Mouse (Mus musculus) thymus, postnatal 0 days (tissue): ENCODE data around the gene Tmem164. TPM values are rescaled to one million over a fixed set of nuclear protein-coding genes. Genes with fewer than 3 reads are reported as not detected.
A peak's percentile ranks its signal among the peaks of the same experiment; 100 is the strongest.

ENCODE experiments used
- DNase-seq: peaks from one replicate; pipeline ENCODE4 v3.0.0-alpha.2; 2015; ENCODE audit warnings: low spot score
- polyA plus RNA-seq: library from polyadenylated mRNA; unstranded; fragments of >200 nt; fragmentation: Nextera tagmentation; extraction: Ambion mirVana; gene quantifications from 2 replicates; pipeline ENCODE4 v1.2.1, GENCODE M21; 2015

Gene Tmem164
- polyA plus RNA-seq, 1 experiment from 2014 or later: 35.4 TPM

GRCm38 (mm10) chrX:142747428-142747827 is 66.2 kb downstream of the Tmem164 start:
- no peak for DNase-seq

GRCm38 (mm10) chrX:142748574-142748973 is 67.4 kb downstream of the Tmem164 start:
- DNase-seq: no peak

GRCm38 (mm10) chrX:142750775-142751174 is 69.6 kb downstream of the Tmem164 start:
- DNase-seq: no peak

GRCm38 (mm10) chrX:142755542-142755941 is 74.3 kb downstream of the Tmem164 start:
- no peak for DNase-seq

GRCm38 (mm10) chrX:142760415-142760814 is 79.2 kb downstream of the Tmem164 start:
- DNase-seq: no peak

GRCm38 (mm10) chrX:142763337-142763736 is 82.1 kb downstream of the Tmem164 start:
- DNase-seq: no peak

- no peak for DNase-seq
Measured at GRCm38 (mm10) chrX:142769698-142770097, 88.5 kb downstream of the Tmem164 start.

GRCm38 (mm10) chrX:142773658-142774057 is 92.5 kb downstream of the Tmem164 start:
- no peak for DNase-seq

- no peak for DNase-seq
Measured at GRCm38 (mm10) chrX:142776131-142776530, 94.9 kb downstream of the Tmem164 start.

GRCm38 (mm10) chrX:142778638-142779037 is 97.4 kb downstream of the Tmem164 start:
- no peak for DNase-seq

- DNase-seq: no peak
Measured at GRCm38 (mm10) chrX:142786160-142787052, 105.2 kb downstream of the Tmem164 start.

GRCm38 (mm10) chrX:142792185-142792584 is 111.0 kb downstream of the Tmem164 start:
- no peak for DNase-seq

GRCm38 (mm10) chrX:142794069-142794610 is 112.9 kb downstream of the Tmem164 start:
- no peak for DNase-seq

GRCm38 (mm10) chrX:142804596-142804995 is 123.4 kb downstream of the Tmem164 start:
- no peak for DNase-seq

- no peak for DNase-seq
Measured at GRCm38 (mm10) chrX:142806126-142806525, 124.9 kb downstream of the Tmem164 start.

GRCm38 (mm10) chrX:142806620-142807061 is 125.4 kb downstream of the Tmem164 start:
- no peak for DNase-seq

GRCm38 (mm10) chrX:142808411-142808810 is 127.2 kb downstream of the Tmem164 start:
- peak; percentile 61 for DNase-seq

GRCm38 (mm10) chrX:142813146-142813545 is 131.9 kb downstream of the Tmem164 start:
- peak; percentile 24 for DNase-seq

- DNase-seq: peak; percentile 52
Measured at GRCm38 (mm10) chrX:142818057-142818682, 137.0 kb downstream of the Tmem164 start.

GRCm38 (mm10) chrX:142821239-142821638 is 140.0 kb downstream of the Tmem164 start:
- DNase-seq: no peak

- peak; percentile 54 for DNase-seq
Measured at GRCm38 (mm10) chrX:142821846-142822245, 140.6 kb downstream of the Tmem164 start.

GRCm38 (mm10) chrX:142825309-142825708 is 144.1 kb downstream of the Tmem164 start:
- no peak for DNase-seq
